Mouse (Mus musculus): Measurements from ENCODE around the gene Impg1.

GRCm38 (mm10) chr9:80387890-80388289, 77.4 kb downstream of the Impg1 start:
- TF ChIP-seq CTCF (IDR thresholded peaks at IDR 0.05; ENCODE audit: low read depth): no peak
- TF ChIP-seq EP300 (IDR thresholded peaks at IDR 0.05; ENCODE audit: low read depth): no peak

Data from liver, embryonic 14.5 days (tissue).